Mouse (Mus musculus) kidney, postnatal 0 days (tissue): ENCODE results near the gene Slc51a. TPM values are rescaled to one million over a fixed set of nuclear protein-coding genes. Genes with fewer than 3 reads are reported as not detected.
A peak's percentile ranks its signal among the peaks of the same experiment; 100 is the strongest.

ENCODE experiments used
- ATAC-seq: fragments of 200-750 bp; cut with Nextera tagmentation; replicated peaks from 2 replicates; pipeline ENCODE4 v1.8.0; 2017; ENCODE audit warnings: low read depth, moderate number of reproducible peaks, moderate TSS enrichment, moderate library complexity; ENCODE audit not compliant: low FRiP score
- DNase-seq: peaks from one replicate; pipeline ENCODE4 v3.0.0-alpha.2; 2016; ENCODE audit warnings: low spot score
- H3K27ac ChIP-seq: fragments of 300-500 bp; sonication (generic); 2 replicates; pipeline ENCODE4 v1.5.1; 2014; ENCODE audit warnings: mild to moderate bottlenecking
- H3K27me3 ChIP-seq: fragments of 300-500 bp; sonication (generic); 2 replicates; pipeline ENCODE4 v1.6.1; 2014; ENCODE audit warnings: low read length, mixed read lengths; ENCODE audit not compliant: insufficient read depth
- H3K36me3 ChIP-seq: fragments of 300-500 bp; sonication (generic); 2 replicates; pipeline ENCODE4 v1.6.1; 2014; ENCODE audit warnings: low read length, mixed read lengths; ENCODE audit not compliant: insufficient read depth
- H3K4me1 ChIP-seq: fragments of 300-500 bp; sonication (generic); replicated peaks from 2 replicates; pipeline ENCODE4 v1.6.1; 2014; ENCODE audit warnings: antibody characterized with exemption, low read length, mixed read lengths; ENCODE audit not compliant: insufficient read depth
- H3K4me2 ChIP-seq: fragments of 300-500 bp; sonication (generic); 2 replicates; pipeline ENCODE4 v1.6.1; 2014; ENCODE audit warnings: mild to moderate bottlenecking, low read length, moderate library complexity, mixed read lengths
- H3K4me3 ChIP-seq: fragments of 300-500 bp; sonication (generic); replicated peaks from 2 replicates; pipeline ENCODE4 v1.5.1; 2014; ENCODE audit warnings: low read depth, low read length
- H3K9ac ChIP-seq: fragments of 300-500 bp; sonication (generic); 2 replicates; pipeline ENCODE4 v1.6.1; 2014; ENCODE audit warnings: low read depth, low read length
- H3K9me3 ChIP-seq: fragments of 300-500 bp; sonication (generic); replicated peaks from 2 replicates; pipeline ENCODE4 v1.6.1; 2016; ENCODE audit warnings: low read length, inconsistent platforms, mixed read lengths
- CTCF ChIP-seq: IDR thresholded peaks from 2 replicates; pipeline ENCODE4 v1.5.1; 2016; ENCODE audit warnings: antibody characterized with exemption, low read depth, mild to moderate bottlenecking, moderate library complexity
- WGBS: fragments of 180-500 bp; shearing (Covaris S2); extraction: QIAGEN DNeasy Blood & Tissue Kit; methylation state at CpG from one replicate; pipeline ENCODE4 v1.1.7; 2014; 5-methylcytosine and 5-hydroxymethylcytosine counted together
- polyA plus RNA-seq: library from polyadenylated mRNA; unstranded; fragments of >200 nt; fragmentation: Nextera tagmentation; extraction: Ambion mirVana; gene quantifications from 2 replicates; pipeline ENCODE4 v1.2.1, GENCODE M21; 2015

The Slc51a gene
- polyA plus RNA-seq, 1 experiment from 2014 or later = 4.3 TPM

- ATAC-seq (no peak), DNase-seq (peak; percentile 29)
- H3K4me3 ChIP-seq = peak overlapping the region; percentile 82
- H3K4me1 ChIP-seq = 0 out of 2 replicates have a peak, but pooled peaks cover 2% of the 10 kb centered on the region
- H3K36me3 ChIP-seq = no peaks in the 10 kb centered on the region
- H3K9ac ChIP-seq = peak overlapping the region; percentile 86
- no peak for TF ChIP-seq CTCF
- no peaks in the 10 kb centered on the region for H3K27me3 ChIP-seq
- H3K4me2 ChIP-seq = peak overlapping the region; percentile 92
- WGBS = under 1% methylated on average over 28 of the region's 28 CpGs
- H3K9me3 ChIP-seq = no peaks in the 10 kb centered on the region
- peak overlapping the region; percentile 85 for H3K27ac ChIP-seq
Observed at GRCm38 (mm10) chr16:32431047-32431591, 56.6 kb downstream of the Slc51a start.

GRCm38 (mm10) chr16:32430474-32431046 lies 57.1 kb downstream of the Slc51a start, which contains the start of gene Pcyt1a:
Gene Pcyt1a (plus strand): TSS chr16:32430921.
- Histone ChIP-seq H3K27me3 (no peaks in the 10 kb centered on the region), H3K9ac (peak within 1 kb of the TSS; percentile 86)
- WGBS = under 1% methylated on average over 54 of the region's 54 CpGs

GRCm38 (mm10) chr16:32427506-32427905 lies 60.2 kb downstream of the Slc51a start:
- Histone ChIP-seq H3K36me3 (no peaks in the 10 kb centered on the region), H3K27ac (no peak overlapping the region), H3K4me2 (no peak overlapping the region), H3K9ac (no peak overlapping the region), H3K4me1 (0 out of 2 replicates have a peak, but pooled peaks cover 2% of the 10 kb centered on the region), H3K27me3 (no peaks in the 10 kb centered on the region), H3K4me3 (no peak overlapping the region), H3K9me3 (no peaks in the 10 kb centered on the region)
- no peak for DNase-seq
- no peak for TF ChIP-seq CTCF
- ATAC-seq = no peak
- WGBS = 67% methylated on average over 3 of the region's 3 CpGs

More at GRCm38 (mm10) chr16:32430474-32431046, 57.1 kb downstream of the Slc51a start, which contains the start of gene Pcyt1a:
- 0 out of 2 replicates have a peak, but pooled peaks cover 2% of the 10 kb centered on the region for H3K4me1 ChIP-seq
- peak within 1 kb of the TSS; percentile 82 for H3K4me3 ChIP-seq
- no peaks in the 10 kb centered on the region for H3K36me3 ChIP-seq
- H3K27ac ChIP-seq = peak within 1 kb of the TSS; percentile 85
- TF ChIP-seq CTCF = peak; percentile 55
- peak within 1 kb of the TSS; percentile 92 for H3K4me2 ChIP-seq
- ATAC-seq (peak; percentile 97), DNase-seq (peak; percentile 98)
- H3K9me3 ChIP-seq = no peaks in the 10 kb centered on the region

Other genes starting within 250 kb of the Slc51a start
- gene Fbxo45, start 240.7 kb downstream of the Slc51a start, polyA plus RNA-seq = 7.1 and 8.1 TPM in 2 replicates
- 18.6 and 20.2 TPM in 2 replicates for gene Wdr53, start 240.7 kb downstream of the Slc51a start, polyA plus RNA-seq
- gene Smco1, start 216.4 kb downstream of the Slc51a start, polyA plus RNA-seq = not detected in 2 replicates
- gene Rnf168, start 210.4 kb downstream of the Slc51a start, polyA plus RNA-seq = 20.0 and 20.9 TPM in 2 replicates
- gene Ubxn7, start 155.6 kb downstream of the Slc51a start, polyA plus RNA-seq = 13.3 and 14.0 TPM in 2 replicates
- gene Tm4sf19, start 87.4 kb downstream of the Slc51a start, polyA plus RNA-seq = not detected in 2 replicates
- 40.1 and 45.1 TPM in 2 replicates for gene Tctex1d2, start 68.2 kb downstream of the Slc51a start, polyA plus RNA-seq
- gene Pcyt1a, start 57.0 kb downstream of the Slc51a start, polyA plus RNA-seq = 30.6 and 38.3 TPM in 2 replicates
- 0.11 TPM in 1 of 2 replicates, not detected in the other for gene Zdhhc19, start 8.4 kb upstream of the Slc51a start, polyA plus RNA-seq
- 37.0 and 43.9 TPM in 2 replicates for gene Tfrc, start 121.0 kb upstream of the Slc51a start, polyA plus RNA-seq
- 8.4 and 8.5 TPM in 2 replicates for gene Tnk2, start 156.0 kb upstream of the Slc51a start, polyA plus RNA-seq
- gene Muc4, start 248.0 kb upstream of the Slc51a start, polyA plus RNA-seq = 0.14 and 0.28 TPM in 2 replicates